ENCODE assay signal across 23 mouse cellular contexts in the genomic region with DNA sequence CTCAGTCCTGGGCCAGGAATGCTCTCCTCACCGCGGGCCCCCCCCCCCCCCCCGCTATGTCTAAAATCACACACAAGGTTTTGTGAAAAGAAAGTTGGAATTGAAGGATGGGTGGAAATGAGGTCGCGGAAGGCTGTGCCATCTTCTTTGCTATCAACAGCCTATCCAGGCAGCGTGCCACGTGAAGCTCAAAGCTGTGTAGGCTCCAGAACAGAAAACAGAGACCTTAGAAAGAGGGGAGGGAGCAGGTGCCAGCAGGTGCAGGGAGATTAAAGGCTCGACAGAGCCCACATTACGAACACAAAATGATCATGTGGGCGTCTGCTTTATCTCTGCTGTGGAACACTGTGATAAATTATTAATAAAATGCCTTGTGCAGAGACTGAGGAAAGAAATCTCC.
A peak's percentile ranks its signal among the peaks of the same experiment; 100 is the strongest.
DNase-seq lines count a peak whose midpoint lies in the region.
"Had no signal": no experiment of that assay in that cellular context is flagged by ENCODE, and none has a peak within 500 bp of the region (broad histone marks: within the 10 kb centered on the region; RNA-seq: fewer than 3 reads in every experiment).

No protein-coding gene starts in this region.

- no peaks in the 10 kb centered on the region for H3K27me3 ChIP-seq in heart, embryonic 10.5 days (ENCODE audit: insufficient read depth, poor library complexity, severe bottlenecking)
- H3K27me3 ChIP-seq: heart, embryonic 15.5 days; Patski; stomach, embryonic 15.5 days had no signal

- H3K9me3 ChIP-seq in heart, embryonic 10.5 days: no peaks in the 10 kb centered on the region
- H3K9me3 ChIP-seq: embryonic facial prominence, embryonic 10.5 days; heart, embryonic 15.5 days; stomach, embryonic 15.5 days had no signal

- H3K4me1 ChIP-seq in heart, embryonic 10.5 days: peaks cover 12% of the 10 kb centered on the region
- H3K4me1 ChIP-seq: heart, embryonic 15.5 days had no signal

- DNase-seq in cerebellum, postnatal 10 days: peak; percentile 62 to 63
- DNase-seq in cerebellum, adult 11 months: no peak
- DNase-seq in left cerebral cortex, postnatal 14 days (ENCODE audit: low spot score in 2 of 2): peak; percentile 45 to 55
- DNase-seq in left cerebral cortex, postnatal 4 days: no peak
- peak; percentile 61 for DNase-seq in brain, adult 2 months (ENCODE audit: low read depth, low spot score)
- peak; percentile 66 for DNase-seq in thymus, postnatal 0 days (ENCODE audit: low spot score)
- no peak for DNase-seq in heart, adult 11 months
- DNase-seq in heart, embryonic 10.5 days (ENCODE audit: low spot score): no peak
- DNase-seq: adrenal gland, postnatal 10 days; cerebellum, adult 18-20 months; gastrocnemius, postnatal 14 days; heart, adult 2 months; kidney, adult 11 months; lung, adult 18-20 months; lung, postnatal 36 days; spleen, adult 18-20 months had no signal

- intact Hi-C loops in left cerebral cortex, postnatal 14 days (cut with DNase I): loop anchor here (10.0 kb wide), 1 partner anchor 202 kb away; no protein-coding TSS in a partner anchor
- intact Hi-C loops in left cerebral cortex, postnatal 4 days (cut with DNase I): no loop called here

- no peak overlapping the region for H3K27ac ChIP-seq in heart, embryonic 10.5 days
- H3K27ac ChIP-seq: embryonic facial prominence, embryonic 10.5 days; heart, adult 2 months; heart, embryonic 15.5 days; kidney, postnatal 0 days; stomach, embryonic 15.5 days had no signal

- WGBS in heart, embryonic 10.5 days: 52% methylated on average over 10 of the region's 10 CpGs

- H3K36me3 ChIP-seq in heart, embryonic 10.5 days: no peaks in the 10 kb centered on the region
- H3K36me3 ChIP-seq: embryonic facial prominence, embryonic 10.5 days; heart, embryonic 15.5 days; stomach, embryonic 15.5 days had no signal

- H3K4me3 ChIP-seq in heart, embryonic 10.5 days: no peak overlapping the region
- H3K4me3 ChIP-seq: embryonic facial prominence, embryonic 10.5 days; heart, adult 2 months; heart, embryonic 15.5 days; layer of hippocampus, adult 2 months; myocyte; stomach, embryonic 15.5 days had no signal

Comparison
In these comparisons a context has a peak if more than half of its experiments do, and no peak if none do; other contexts are left out.
1. DNase-seq: peak in cerebellum, postnatal 10 days (2 of 2), left cerebral cortex, postnatal 14 days (2 of 2), brain, adult 2 months (single experiment) and thymus, postnatal 0 days (single experiment); none in cerebellum, adult 11 months (single experiment), left cerebral cortex, postnatal 4 days (single experiment), heart, adult 11 months (single experiment) and heart, embryonic 10.5 days (single experiment).